Mouse (Mus musculus): ENCODE measurements around the gene Rhbdd2.

DNA sequence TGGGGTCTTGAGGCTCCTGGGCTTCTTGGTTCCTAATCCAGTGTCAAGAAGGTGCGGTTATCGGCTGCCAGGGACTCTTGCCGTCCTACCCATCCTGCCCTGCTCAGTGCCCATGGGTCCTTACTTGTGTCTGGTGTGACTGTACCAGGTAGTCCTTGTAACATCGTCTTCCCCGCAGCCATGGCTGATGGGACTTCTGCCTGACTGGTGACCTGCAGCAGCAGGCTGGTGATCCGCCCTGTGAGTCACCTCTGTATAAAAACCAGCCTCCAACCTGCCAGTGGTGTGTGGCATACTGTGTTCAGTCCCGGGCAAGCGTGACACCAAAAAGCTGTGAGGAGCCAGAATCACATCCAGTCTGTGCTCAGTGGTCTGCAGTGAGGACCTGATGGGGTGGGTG is 11.5 kb downstream of the Rhbdd2 start:
- TF ChIP-seq EP300 (optimal IDR thresholded peaks at IDR 0.05) (no peak), CTCF (IDR thresholded peaks at IDR 0.05; ENCODE audit: low read depth) (no peak)

Measured in stomach, postnatal 0 days (tissue).